Mouse (Mus musculus): ENCODE data around the gene Dscam.
A peak's percentile ranks its signal among the peaks of the same experiment; 100 is the strongest.

The Dscam gene

GRCm38 (mm10) chr16:97170513-97171081 lies at the start of gene Dscam:
Gene Dscam (minus strand): TSS chr16:97170752.
- peak; percentile 69 for DNase-seq (ENCODE audit: low spot score)

GRCm38 (mm10) chr16:97219381-97219780 lies 48.8 kb upstream of the Dscam start:
- DNase-seq (ENCODE audit: low spot score): no peak

GRCm38 (mm10) chr16:97209997-97210396 lies 39.4 kb upstream of the Dscam start:
- DNase-seq (ENCODE audit: low spot score): no peak

- DNase-seq (ENCODE audit: low spot score): no peak
These were observed 37.7 kb upstream of the Dscam start for GRCm38 (mm10) chr16:97208276-97208675.

GRCm38 (mm10) chr16:97204090-97204489 lies 33.5 kb upstream of the Dscam start:
- no peak for DNase-seq (ENCODE audit: low spot score)

- no peak for DNase-seq (ENCODE audit: low spot score)
These were observed 33.0 kb upstream of the Dscam start for GRCm38 (mm10) chr16:97203554-97203953.

GRCm38 (mm10) chr16:97194630-97195029 lies 24.1 kb upstream of the Dscam start:
- no peak for DNase-seq (ENCODE audit: low spot score)

GRCm38 (mm10) chr16:97194179-97194578 lies 23.6 kb upstream of the Dscam start:
- no peak for DNase-seq (ENCODE audit: low spot score)

- DNase-seq (ENCODE audit: low spot score): no peak
These were observed 21.7 kb upstream of the Dscam start for GRCm38 (mm10) chr16:97192296-97192695.

- DNase-seq (ENCODE audit: low spot score): no peak
These were observed 20.1 kb upstream of the Dscam start for GRCm38 (mm10) chr16:97190604-97191003.

- peak; percentile 13 for DNase-seq (ENCODE audit: low spot score)
These were observed 948 bp upstream of the Dscam start for GRCm38 (mm10) chr16:97171500-97171899.

- peak; percentile 17 for DNase-seq (ENCODE audit: low spot score)
These were observed 545 bp downstream of the Dscam start for GRCm38 (mm10) chr16:97169901-97170512.

- DNase-seq (ENCODE audit: low spot score): no peak
These were observed 1.9 kb downstream of the Dscam start for GRCm38 (mm10) chr16:97168614-97169013.

GRCm38 (mm10) chr16:97168030-97168429 lies 2.5 kb downstream of the Dscam start:
- DNase-seq (ENCODE audit: low spot score): no peak

GRCm38 (mm10) chr16:97166166-97166565 lies 4.4 kb downstream of the Dscam start:
- DNase-seq (ENCODE audit: low spot score): no peak

- DNase-seq (ENCODE audit: low spot score): peak; percentile 83
These were observed 5.0 kb downstream of the Dscam start for GRCm38 (mm10) chr16:97165444-97166121.

- DNase-seq (ENCODE audit: low spot score): no peak
These were observed 12.3 kb downstream of the Dscam start for GRCm38 (mm10) chr16:97158279-97158678.

GRCm38 (mm10) chr16:97144544-97145194 lies 25.9 kb downstream of the Dscam start:
- peak; percentile 7 for DNase-seq (ENCODE audit: low spot score)

GRCm38 (mm10) chr16:97141943-97142342 lies 28.6 kb downstream of the Dscam start:
- DNase-seq (ENCODE audit: low spot score): no peak

- DNase-seq (ENCODE audit: low spot score): no peak
These were observed 35.3 kb downstream of the Dscam start for GRCm38 (mm10) chr16:97135003-97135827.

- DNase-seq (ENCODE audit: low spot score): no peak
These were observed 43.3 kb downstream of the Dscam start for GRCm38 (mm10) chr16:97127296-97127695.

GRCm38 (mm10) chr16:97110028-97110427 lies 60.5 kb downstream of the Dscam start:
- DNase-seq (ENCODE audit: low spot score): no peak
